Mouse (Mus musculus) liver, embryonic 11.5 days (tissue): Measurements from ENCODE around the gene Pex12. TPM values are rescaled to one million over a fixed set of nuclear protein-coding genes. Genes with fewer than 3 reads are reported as not detected.
A peak's percentile ranks its signal among the peaks of the same experiment; 100 is the strongest.

Source experiments
- ATAC-seq: fragments of 200-750 bp; cut with Nextera tagmentation; replicated peaks from 2 replicates; pipeline ENCODE4 v1.8.0; 2017; ENCODE audit warnings: moderate number of reproducible peaks, mild to moderate bottlenecking, moderate TSS enrichment, moderate library complexity; ENCODE audit not compliant: low FRiP score
- DNase-seq: peaks from one replicate; pipeline ENCODE4 v3.0.0-alpha.2; 2017; ENCODE audit warnings: low spot score
- H3K27ac ChIP-seq: fragments of 300-500 bp; sonication (generic); 2 replicates; pipeline ENCODE4 v1.5.1; 2014; ENCODE audit warnings: mild to moderate bottlenecking, low read depth, low read length, control low read depth
- H3K27me3 ChIP-seq: fragments of 300-500 bp; sonication (generic); replicated peaks from 2 replicates; pipeline ENCODE4 v1.6.1; 2014; ENCODE audit warnings: low read length, mixed read lengths; ENCODE audit not compliant: control insufficient read depth, insufficient read depth
- H3K36me3 ChIP-seq: fragments of 300-500 bp; sonication (generic); 2 replicates; pipeline ENCODE4 v1.6.1; 2014; ENCODE audit warnings: mild to moderate bottlenecking, low read length, moderate library complexity, mixed read lengths; ENCODE audit not compliant: control insufficient read depth, insufficient read depth
- H3K4me1 ChIP-seq: fragments of 300-500 bp; sonication (generic); replicated peaks from 2 replicates; pipeline ENCODE4 v1.6.1; 2014; ENCODE audit warnings: low read length, mixed read lengths; ENCODE audit not compliant: control insufficient read depth, insufficient read depth
- H3K4me2 ChIP-seq: fragments of 300-500 bp; sonication (generic); 2 replicates; pipeline ENCODE4 v1.6.1; 2014; ENCODE audit warnings: mild to moderate bottlenecking, control low read depth, moderate library complexity
- H3K4me3 ChIP-seq: fragments of 300-500 bp; sonication (generic); 2 replicates; pipeline ENCODE4 v1.5.1; 2014; ENCODE audit warnings: low read depth, low read length, control low read depth
- H3K9ac ChIP-seq: fragments of 300-500 bp; sonication (generic); 2 replicates; pipeline ENCODE4 v1.6.1; 2014; ENCODE audit warnings: low read depth, low read length, control low read depth
- H3K9me3 ChIP-seq: fragments of 300-500 bp; sonication (generic); 2 replicates; pipeline ENCODE4 v1.6.1; 2016; ENCODE audit warnings: low read length, inconsistent platforms, mixed read lengths; ENCODE audit not compliant: control insufficient read depth
- WGBS: fragments of 180-500 bp; shearing (Covaris S2); extraction: QIAGEN DNeasy Blood & Tissue Kit; methylation state at CpG from one replicate; pipeline ENCODE4 v1.1.7; 2014; 5-methylcytosine and 5-hydroxymethylcytosine counted together
- polyA plus RNA-seq: library from polyadenylated mRNA; unstranded; fragments of >200 nt; fragmentation: Nextera tagmentation; extraction: Ambion mirVana; gene quantifications from 2 replicates; pipeline ENCODE4 v1.2.1, GENCODE M21; 2014

Pex12 gene
- polyA plus RNA-seq, 1 experiment from 2014 or later: 13.7 TPM

- ATAC-seq (no peak), DNase-seq (no peak)
- H3K36me3 ChIP-seq: peaks cover 8% of the 10 kb centered on the region; the same call in 1 of the 2 replicates
- 83% methylated on average over 1 of the region's 1 CpGs for WGBS
- H3K4me3 ChIP-seq: peak overlapping the region; percentile 74
- H3K4me2 ChIP-seq: peak overlapping the region; percentile 83
- H3K9me3 ChIP-seq: no peaks in the 10 kb centered on the region
- peaks cover 25% of the 10 kb centered on the region for H3K4me1 ChIP-seq
- no peak overlapping the region for H3K27ac ChIP-seq
- peak overlapping the region; percentile 55 for H3K9ac ChIP-seq
- H3K27me3 ChIP-seq: no peaks in the 10 kb centered on the region
Observed at GRCm38 (mm10) chr11:83293182-83293581, 9.2 kb downstream of the Pex12 start.

DNA sequence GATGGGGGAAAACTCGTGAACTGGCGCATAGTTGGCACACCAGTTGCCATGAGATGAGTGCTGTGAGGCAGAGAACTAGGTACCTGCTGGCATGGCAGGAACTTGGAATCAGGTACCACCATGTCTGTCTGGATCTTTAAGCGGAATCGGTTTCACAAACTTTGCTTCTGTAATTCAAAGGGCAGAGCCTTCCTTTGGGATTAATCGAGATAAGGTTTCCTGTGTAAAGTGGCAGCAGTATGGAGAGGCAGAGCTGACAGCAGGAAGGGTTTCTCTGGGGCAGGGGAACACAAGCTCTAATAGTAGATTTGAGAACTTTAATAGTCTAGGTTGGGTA lies 10.2 kb downstream of the Pex12 start:
- H3K4me3 ChIP-seq: peak overlapping the region; percentile 74
- no peak for DNase-seq
- H3K4me2 ChIP-seq: peak overlapping the region; percentile 83
- no peaks in the 10 kb centered on the region for H3K27me3 ChIP-seq
- peak overlapping the region; percentile 77 for H3K9ac ChIP-seq
- no peaks in the 10 kb centered on the region for H3K9me3 ChIP-seq
- 1% methylated on average over 5 of the region's 5 CpGs for WGBS
- ATAC-seq: no peak
- H3K4me1 ChIP-seq: peaks cover 15% of the 10 kb centered on the region
- H3K27ac ChIP-seq: no peak overlapping the region
- H3K36me3 ChIP-seq: peaks cover 8% of the 10 kb centered on the region; the same call in 1 of the 2 replicates

DNA sequence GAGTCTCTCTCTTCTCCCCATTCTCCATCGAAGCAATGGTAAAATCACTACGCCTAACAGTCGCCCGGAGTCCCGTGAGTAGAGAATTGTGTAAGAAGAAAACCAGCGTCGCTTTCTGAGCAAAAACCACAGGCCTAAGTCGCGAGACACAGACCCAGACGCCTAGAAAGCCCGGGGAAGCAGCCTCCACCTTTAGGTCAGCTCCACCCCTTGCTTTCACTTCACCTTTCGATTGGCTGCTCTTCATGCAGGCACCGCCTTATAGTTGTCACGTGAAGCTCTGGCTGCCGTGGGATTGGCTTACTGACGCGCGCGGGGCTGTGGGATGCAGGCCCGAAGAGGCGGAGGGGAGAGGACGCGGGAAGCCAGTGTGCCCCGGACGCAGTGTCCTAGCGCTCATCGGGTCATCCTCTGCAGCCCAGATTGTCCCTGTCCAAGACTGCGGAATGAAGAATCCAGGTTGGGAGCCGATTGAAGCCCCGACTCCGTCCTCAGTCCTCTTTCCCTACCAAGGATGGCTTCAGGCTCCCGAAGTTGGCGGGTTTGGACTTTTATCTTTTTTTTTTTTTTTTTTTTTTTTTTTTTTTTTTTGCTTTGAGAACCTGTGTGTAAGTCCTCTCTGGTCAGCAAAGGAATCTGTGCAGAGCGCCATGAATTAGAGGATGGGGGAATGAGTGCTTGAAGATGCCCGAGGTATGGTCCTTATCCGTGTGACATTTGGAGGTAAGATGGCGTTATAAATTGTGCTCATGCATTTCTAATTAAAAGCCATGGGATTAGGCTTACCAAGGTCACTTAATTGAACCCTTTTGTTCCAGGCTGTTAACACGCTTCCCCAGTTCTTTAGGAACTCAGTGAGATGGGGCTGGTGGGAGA lies 10.8 kb downstream of the Pex12 start:
- H3K36me3 ChIP-seq: peaks cover 6% of the 10 kb centered on the region; the same call in 1 of the 2 replicates
- WGBS: under 1% methylated on average over 38 of the region's 38 CpGs
- H3K4me1 ChIP-seq: peaks cover 17% of the 10 kb centered on the region
- H3K4me3 ChIP-seq: peak overlapping the region; percentile 74
- H3K27me3 ChIP-seq: no peaks in the 10 kb centered on the region
- peak overlapping the region; percentile 77 for H3K9ac ChIP-seq
- ATAC-seq (peak; percentile 96), DNase-seq (peak; percentile 90)
- H3K9me3 ChIP-seq: no peaks in the 10 kb centered on the region
- H3K27ac ChIP-seq: peak overlapping the region; percentile 69
- peak overlapping the region; percentile 83 for H3K4me2 ChIP-seq

GRCm38 (mm10) chr11:83289633-83290032 lies 12.8 kb downstream of the Pex12 start:
- Histone ChIP-seq H3K9me3 (no peaks in the 10 kb centered on the region), H3K4me1 (peaks cover 23% of the 10 kb centered on the region), H3K27ac (no peak overlapping the region), H3K4me2 (no peak overlapping the region), H3K36me3 (no peaks in the 10 kb centered on the region), H3K4me3 (no peak overlapping the region), H3K27me3 (no peaks in the 10 kb centered on the region), H3K9ac (no peak overlapping the region)
- ATAC-seq (no peak), DNase-seq (no peak)
- WGBS: 64% methylated on average over 2 of the region's 2 CpGs

GRCm38 (mm10) chr11:83289036-83289435 lies 13.3 kb downstream of the Pex12 start:
- WGBS: 89% methylated on average over 5 of the region's 5 CpGs
- DNase-seq (no peak), ATAC-seq (no peak)
- Histone ChIP-seq H3K36me3 (no peaks in the 10 kb centered on the region), H3K9me3 (no peaks in the 10 kb centered on the region), H3K4me2 (no peak overlapping the region), H3K9ac (no peak overlapping the region), H3K27ac (no peak overlapping the region), H3K27me3 (no peaks in the 10 kb centered on the region), H3K4me1 (peaks cover 23% of the 10 kb centered on the region), H3K4me3 (no peak overlapping the region)

DNA sequence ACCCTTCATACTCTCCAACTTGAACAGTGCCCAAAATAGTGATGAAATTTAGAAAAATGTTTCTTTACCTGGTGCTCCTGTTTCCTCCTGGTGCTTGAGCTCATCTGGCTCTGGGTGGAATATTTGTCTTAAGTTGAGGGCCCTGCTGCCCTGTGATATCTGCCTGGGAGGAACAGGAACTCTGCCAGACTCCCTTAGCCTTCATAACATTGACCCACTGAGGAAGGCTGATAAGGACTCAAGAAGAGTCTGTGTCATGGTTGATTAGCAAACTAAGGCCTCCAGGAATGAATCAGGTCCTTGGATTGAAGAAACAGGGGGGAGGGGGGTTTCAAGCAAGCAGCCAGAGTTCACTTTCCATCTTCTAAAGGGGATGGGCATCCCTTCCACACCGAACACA lies 15.8 kb downstream of the Pex12 start, which contains the start of gene Slfn14:
TSS of gene Slfn14 (minus strand) at position 161 of the 400 bp plus-strand sequence.
- H3K4me2 ChIP-seq: peak within 1 kb of the TSS; percentile 32
- no peak within 1 kb of the TSS for H3K9ac ChIP-seq
- peaks cover 16% of the 10 kb centered on the region for H3K4me1 ChIP-seq
- peak within 1 kb of the TSS; percentile 17; the same call in 1 of the 2 replicates for H3K27ac ChIP-seq
- no peaks in the 10 kb centered on the region for H3K36me3 ChIP-seq
- WGBS: 21% methylated on average over 1 of the region's 1 CpGs
- ATAC-seq: peak; percentile 90
- no peak for DNase-seq
- no peaks in the 10 kb centered on the region for H3K27me3 ChIP-seq
- peak within 1 kb of the TSS; percentile 5; the same call in 1 of the 2 replicates for H3K4me3 ChIP-seq
- H3K9me3 ChIP-seq: no peaks in the 10 kb centered on the region

- Histone ChIP-seq H3K9ac (no peak overlapping the region), H3K27ac (peak overlapping the region; percentile 17; the same call in 1 of the 2 replicates), H3K27me3 (no peaks in the 10 kb centered on the region), H3K4me1 (peaks cover 13% of the 10 kb centered on the region), H3K9me3 (no peaks in the 10 kb centered on the region), H3K4me2 (peak overlapping the region; percentile 32), H3K4me3 (peak overlapping the region; percentile 5; the same call in 1 of the 2 replicates), H3K36me3 (no peaks in the 10 kb centered on the region)
- DNase-seq (no peak), ATAC-seq (no peak)
- 85% methylated on average over 4 of the region's 4 CpGs for WGBS
Observed at GRCm38 (mm10) chr11:83285627-83286026, 16.8 kb downstream of the Pex12 start.

- ATAC-seq (no peak), DNase-seq (no peak)
- no peak overlapping the region for H3K4me2 ChIP-seq
- H3K9ac ChIP-seq: no peak overlapping the region
- no peak overlapping the region for H3K27ac ChIP-seq
- 50% methylated on average over 2 of the region's 2 CpGs for WGBS
- no peak overlapping the region for H3K4me3 ChIP-seq
- H3K27me3 ChIP-seq: no peaks in the 10 kb centered on the region
- H3K36me3 ChIP-seq: no peaks in the 10 kb centered on the region
- H3K4me1 ChIP-seq: peaks cover 12% of the 10 kb centered on the region
- H3K9me3 ChIP-seq: no peaks in the 10 kb centered on the region
Observed at GRCm38 (mm10) chr11:83282084-83282483, 20.3 kb downstream of the Pex12 start.

GRCm38 (mm10) chr11:83279691-83280090 lies 22.7 kb downstream of the Pex12 start:
- no peaks in the 10 kb centered on the region for H3K4me1 ChIP-seq
- no peak overlapping the region for H3K4me3 ChIP-seq
- H3K9me3 ChIP-seq: no peaks in the 10 kb centered on the region
- no peak overlapping the region for H3K27ac ChIP-seq
- H3K4me2 ChIP-seq: no peak overlapping the region
- DNase-seq (no peak), ATAC-seq (no peak)
- peaks cover 8% of the 10 kb centered on the region; the same call in 1 of the 2 replicates for H3K27me3 ChIP-seq
- H3K36me3 ChIP-seq: no peaks in the 10 kb centered on the region
- 77% methylated on average over 6 of the region's 6 CpGs for WGBS
- no peak overlapping the region for H3K9ac ChIP-seq
